Mouse (Mus musculus) lung, embryonic 16.5 days (tissue): ENCODE results near the gene Slc44a5. TPM values are rescaled to one million over a fixed set of nuclear protein-coding genes. Genes with fewer than 3 reads are reported as not detected.

Source experiments
- ATAC-seq: fragments of 200-750 bp; cut with Nextera tagmentation; 2 replicates; pipeline ENCODE4 v1.8.0; 2017; ENCODE audit warnings: low read depth, mild to moderate bottlenecking, moderate library complexity
- H3K27ac ChIP-seq: fragments of 300-500 bp; sonication (generic); 2 replicates; pipeline ENCODE4 v1.5.1; 2014; ENCODE audit warnings: mild to moderate bottlenecking, control low read depth, low read length
- H3K27me3 ChIP-seq: fragments of 300-500 bp; sonication (generic); 2 replicates; pipeline ENCODE4 v1.6.1; 2014; ENCODE audit warnings: low read depth, low read length, mixed read lengths; ENCODE audit not compliant: control insufficient read depth, insufficient read depth
- H3K36me3 ChIP-seq: fragments of 300-500 bp; sonication (generic); 2 replicates; pipeline ENCODE4 v1.6.1; 2014; ENCODE audit warnings: low read length; ENCODE audit not compliant: control insufficient read depth, insufficient read depth
- H3K4me1 ChIP-seq: fragments of 300-500 bp; sonication (generic); replicated peaks from 2 replicates; pipeline ENCODE4 v1.6.1; 2014; ENCODE audit warnings: low read length, mixed read lengths; ENCODE audit not compliant: control insufficient read depth, insufficient read depth
- H3K4me2 ChIP-seq: fragments of 300-500 bp; sonication (generic); 2 replicates; pipeline ENCODE4 v1.6.1; 2014; ENCODE audit warnings: low read depth, low read length, control low read depth
- H3K4me3 ChIP-seq: fragments of 300-500 bp; sonication (generic); 2 replicates; pipeline ENCODE4 v1.5.1; 2014; ENCODE audit warnings: mild to moderate bottlenecking, low read length, control low read depth
- H3K9ac ChIP-seq: fragments of 300-500 bp; sonication (generic); 2 replicates; pipeline ENCODE4 v1.6.1; 2014; ENCODE audit warnings: low read length, control low read depth
- H3K9me3 ChIP-seq: fragments of 300-500 bp; sonication (generic); 2 replicates; pipeline ENCODE4 v1.6.1; 2016; ENCODE audit warnings: low read length; ENCODE audit not compliant: control insufficient read depth
- WGBS: fragments of 180-500 bp; shearing (Covaris S2); extraction: QIAGEN DNeasy Blood & Tissue Kit; methylation state at CpG from one replicate; pipeline ENCODE4 v1.1.7; 2014; 5-methylcytosine and 5-hydroxymethylcytosine counted together
- polyA plus RNA-seq: library from polyadenylated mRNA; unstranded; fragments of >200 nt; fragmentation: Nextera tagmentation; extraction: Ambion mirVana; gene quantifications from 2 replicates; pipeline ENCODE4 v1.2.1, GENCODE M21; 2015

Gene Slc44a5
- polyA plus RNA-seq, 1 experiment from 2014 or later: 0.39 TPM

- H3K36me3 ChIP-seq: no peaks in the 10 kb centered on the region
- no peaks in the 10 kb centered on the region for H3K9me3 ChIP-seq
- H3K4me3 ChIP-seq: no peak overlapping the region
- no peak overlapping the region for H3K4me2 ChIP-seq
- no peaks in the 10 kb centered on the region for H3K4me1 ChIP-seq
- no peaks in the 10 kb centered on the region for H3K27me3 ChIP-seq
- H3K9ac ChIP-seq: no peak overlapping the region
- no peak for ATAC-seq
- H3K27ac ChIP-seq: no peak overlapping the region
- 22% methylated on average over 4 of the region's 4 CpGs for WGBS
Measured at GRCm38 (mm10) chr3:154209776-154210430, 236.7 kb downstream of the Slc44a5 start.

DNA sequence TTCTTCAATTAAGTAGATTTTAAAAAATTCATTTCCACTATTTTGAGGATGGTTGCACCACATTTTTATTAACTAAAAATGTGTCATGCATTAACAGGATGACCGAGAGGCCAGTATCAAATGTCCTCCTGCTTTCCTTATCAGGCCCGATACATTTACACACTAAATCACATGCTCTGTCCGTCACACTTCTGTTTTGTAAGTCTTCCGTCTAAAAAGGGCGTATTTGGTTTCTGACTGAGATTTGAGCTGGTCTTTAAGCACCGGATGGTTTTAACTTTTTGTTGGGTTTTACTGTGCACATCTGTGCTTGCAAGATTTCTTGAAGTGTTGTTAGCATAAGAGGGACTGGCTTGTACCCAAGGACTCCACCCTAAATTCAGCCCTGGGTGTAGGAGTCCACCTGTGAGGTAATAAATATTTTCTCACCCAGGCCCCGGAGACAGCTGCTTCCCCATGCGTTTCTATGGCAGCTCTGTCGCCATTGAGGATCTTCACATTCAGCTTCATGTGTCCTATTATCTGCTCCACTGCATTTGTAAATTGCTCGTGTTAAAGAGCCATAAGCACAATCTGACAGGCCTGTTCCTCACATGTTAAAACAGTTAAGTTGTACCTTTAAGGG, 237.3 kb downstream of the Slc44a5 start:
- H3K27ac ChIP-seq: no peak overlapping the region

GRCm38 (mm10) chr3:154212551-154212950, 239.3 kb downstream of the Slc44a5 start:
- H3K27me3 ChIP-seq: no peaks in the 10 kb centered on the region
- no peak overlapping the region for H3K4me2 ChIP-seq
- 77% methylated on average over 2 of the region's 2 CpGs for WGBS
- H3K4me1 ChIP-seq: no peaks in the 10 kb centered on the region
- H3K9me3 ChIP-seq: no peaks in the 10 kb centered on the region
- H3K36me3 ChIP-seq: no peaks in the 10 kb centered on the region
- no peak overlapping the region for H3K9ac ChIP-seq
- no peak for ATAC-seq
- no peak overlapping the region for H3K4me3 ChIP-seq
- no peak overlapping the region for H3K27ac ChIP-seq

More for the DNA sequence above, 237.3 kb downstream of the Slc44a5 start:
- H3K4me1 ChIP-seq: no peaks in the 10 kb centered on the region
- H3K36me3 ChIP-seq: no peaks in the 10 kb centered on the region
- no peak overlapping the region for H3K4me2 ChIP-seq
- H3K4me3 ChIP-seq: no peak overlapping the region
- H3K9ac ChIP-seq: no peak overlapping the region
- no peaks in the 10 kb centered on the region for H3K9me3 ChIP-seq
- H3K27me3 ChIP-seq: no peaks in the 10 kb centered on the region
- ATAC-seq: no peak
- WGBS: 38% methylated on average over 10 of the region's 10 CpGs

DNA sequence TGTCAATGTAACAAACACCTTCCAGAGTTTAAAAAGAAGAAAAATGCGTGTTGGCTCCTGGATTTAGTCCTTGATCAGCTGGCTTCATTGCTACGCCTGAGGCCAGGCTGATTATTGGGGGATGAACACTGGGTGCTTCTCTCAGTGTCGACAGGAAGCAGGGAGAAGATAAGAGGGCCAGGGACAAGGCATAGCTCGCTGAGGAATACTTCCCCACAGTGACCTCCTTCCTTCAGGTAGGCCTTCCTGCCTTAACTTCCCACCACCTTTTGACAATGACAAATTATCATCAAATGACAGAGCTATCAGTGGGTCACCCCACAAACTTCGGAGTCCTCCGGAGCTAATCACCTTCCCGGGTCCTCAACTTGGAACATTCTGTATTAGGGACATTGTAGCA, 242.1 kb downstream of the Slc44a5 start:
- H3K9me3 ChIP-seq: no peaks in the 10 kb centered on the region
- H3K4me1 ChIP-seq: no peaks in the 10 kb centered on the region
- no peaks in the 10 kb centered on the region for H3K27me3 ChIP-seq
- 57% methylated on average over 7 of the region's 7 CpGs for whole genome bisulfite sequencing
- no peak overlapping the region for H3K4me3 ChIP-seq
- no peaks in the 10 kb centered on the region for H3K36me3 ChIP-seq
- H3K9ac ChIP-seq: no peak overlapping the region
- no peak overlapping the region for H3K4me2 ChIP-seq
- ATAC-seq: no peak
- no peak overlapping the region for H3K27ac ChIP-seq

- Histone ChIP-seq H3K36me3 (no peaks in the 10 kb centered on the region), H3K27me3 (no peaks in the 10 kb centered on the region), H3K4me3 (no peak overlapping the region), H3K9ac (no peak overlapping the region), H3K27ac (no peak overlapping the region), H3K4me1 (no peaks in the 10 kb centered on the region), H3K4me2 (no peak overlapping the region), H3K9me3 (no peaks in the 10 kb centered on the region)
- ATAC-seq: no peak
Measured at GRCm38 (mm10) chr3:154215779-154216178, 242.5 kb downstream of the Slc44a5 start.

- H3K36me3 ChIP-seq: no peaks in the 10 kb centered on the region
- no peak overlapping the region for H3K9ac ChIP-seq
- H3K27ac ChIP-seq: no peak overlapping the region
- H3K9me3 ChIP-seq: no peaks in the 10 kb centered on the region
- 24% methylated on average over 8 of the region's 8 CpGs for WGBS
- H3K4me1 ChIP-seq: no peaks in the 10 kb centered on the region
- no peak overlapping the region for H3K4me3 ChIP-seq
- H3K27me3 ChIP-seq: no peaks in the 10 kb centered on the region
- no peak overlapping the region for H3K4me2 ChIP-seq
- no peak for ATAC-seq
Measured at GRCm38 (mm10) chr3:154222141-154222591, 248.9 kb downstream of the Slc44a5 start.

DNA sequence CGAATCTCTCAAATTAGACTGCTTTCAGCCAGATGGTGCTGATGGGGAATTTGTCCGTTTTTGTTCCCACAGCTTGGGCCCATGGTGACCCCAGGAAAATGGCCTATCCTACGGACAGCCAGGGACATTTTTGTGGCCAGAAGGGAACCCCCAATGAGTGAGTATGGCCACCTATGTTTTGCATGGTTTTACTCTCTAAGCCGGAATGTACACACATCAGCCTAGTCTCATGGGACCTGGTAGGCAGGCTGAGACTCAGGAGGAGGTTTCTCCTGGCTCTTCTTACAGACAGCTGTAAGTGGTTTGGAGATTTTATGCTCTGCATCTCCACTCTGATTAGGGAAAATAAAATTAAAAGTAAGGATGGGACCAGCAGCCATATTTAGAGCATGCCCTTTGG, 249.5 kb downstream of the Slc44a5 start:
- H3K36me3 ChIP-seq: no peaks in the 10 kb centered on the region
- ATAC-seq: no peak
- H3K4me2 ChIP-seq: no peak overlapping the region
- no peak overlapping the region for H3K4me3 ChIP-seq
- H3K9ac ChIP-seq: no peak overlapping the region
- H3K27me3 ChIP-seq: no peaks in the 10 kb centered on the region
- no peaks in the 10 kb centered on the region for H3K4me1 ChIP-seq
- no peaks in the 10 kb centered on the region for H3K9me3 ChIP-seq
- WGBS: 57% methylated on average over 4 of the region's 4 CpGs
- no peak overlapping the region for H3K27ac ChIP-seq

GRCm38 (mm10) chr3:154226100-154226752, 253.0 kb downstream of the Slc44a5 start:
- Histone ChIP-seq H3K27ac (no peak overlapping the region), H3K9ac (no peak overlapping the region), H3K27me3 (no peaks in the 10 kb centered on the region), H3K4me2 (no peak overlapping the region), H3K4me3 (no peak overlapping the region), H3K9me3 (no peaks in the 10 kb centered on the region), H3K36me3 (no peaks in the 10 kb centered on the region), H3K4me1 (no peaks in the 10 kb centered on the region)
- WGBS: 44% methylated on average over 10 of the region's 10 CpGs
- 0 out of 2 replicates have a peak, but pooled peaks have one; percentile 43 for ATAC-seq

DNA sequence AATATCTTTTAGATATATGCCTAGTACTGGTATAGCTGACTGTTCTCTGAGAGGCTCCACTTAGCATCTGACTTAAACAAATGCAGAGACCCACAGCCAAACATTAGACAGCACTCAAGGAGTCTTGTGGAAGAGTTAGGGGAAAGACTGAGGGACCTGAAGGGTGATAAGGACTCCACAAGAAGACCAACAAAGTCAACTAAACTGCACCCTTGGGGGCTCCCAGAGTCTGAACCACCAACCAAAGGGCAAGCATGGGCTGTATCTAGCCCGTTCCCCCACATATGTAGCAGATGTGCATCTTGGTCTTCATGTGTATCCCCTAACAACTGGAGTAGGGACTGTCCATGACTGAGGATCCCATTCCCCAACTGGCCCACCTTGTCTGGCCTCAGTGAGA, 271.7 kb downstream of the Slc44a5 start:
- no peaks in the 10 kb centered on the region for H3K4me1 ChIP-seq
- H3K27me3 ChIP-seq: no peaks in the 10 kb centered on the region
- no peak overlapping the region for H3K27ac ChIP-seq
- no peaks in the 10 kb centered on the region for H3K36me3 ChIP-seq
- no peaks in the 10 kb centered on the region for H3K9me3 ChIP-seq
- H3K9ac ChIP-seq: no peak overlapping the region
- WGBS: 68% methylated on average over 1 of the region's 1 CpGs
- no peak overlapping the region for H3K4me2 ChIP-seq
- no peak for ATAC-seq
- no peak overlapping the region for H3K4me3 ChIP-seq
